Mouse (Mus musculus) thymus, postnatal 0 days (tissue): ENCODE data around the gene Sstr4. TPM values are rescaled to one million over a fixed set of nuclear protein-coding genes. Genes with fewer than 3 reads are reported as not detected.

ENCODE experiments used
- DNase-seq: peaks from one replicate; pipeline ENCODE4 v3.0.0-alpha.2; 2015; ENCODE audit warnings: low spot score
- polyA plus RNA-seq: library from polyadenylated mRNA; unstranded; fragments of >200 nt; fragmentation: Nextera tagmentation; extraction: Ambion mirVana; gene quantifications from 2 replicates; pipeline ENCODE4 v1.2.1, GENCODE M21; 2015

Gene Sstr4
- polyA plus RNA-seq, 1 experiment from 2014 or later, result not detected

DNA sequence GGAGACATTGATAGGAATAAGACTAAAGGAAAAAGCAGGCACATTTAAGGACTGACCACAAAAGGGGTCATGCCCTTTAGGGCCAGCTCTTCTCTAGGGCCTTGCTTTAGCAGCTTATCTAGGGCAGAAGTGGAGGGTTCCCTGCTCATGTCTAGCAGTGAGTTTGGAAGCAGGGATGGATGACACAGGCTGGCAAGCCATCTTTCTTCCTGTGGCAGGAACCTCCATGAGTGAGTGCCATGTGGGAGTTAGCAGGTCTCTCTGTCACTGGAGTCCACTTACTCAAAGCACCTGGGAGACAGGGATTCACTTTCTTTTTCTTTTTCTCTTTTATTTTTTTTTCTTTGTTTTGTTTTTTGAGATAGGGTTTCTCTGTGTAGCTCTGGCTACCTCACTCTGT is 1.3 kb upstream of the Sstr4 start:
- DNase-seq, result no peak

DNA sequence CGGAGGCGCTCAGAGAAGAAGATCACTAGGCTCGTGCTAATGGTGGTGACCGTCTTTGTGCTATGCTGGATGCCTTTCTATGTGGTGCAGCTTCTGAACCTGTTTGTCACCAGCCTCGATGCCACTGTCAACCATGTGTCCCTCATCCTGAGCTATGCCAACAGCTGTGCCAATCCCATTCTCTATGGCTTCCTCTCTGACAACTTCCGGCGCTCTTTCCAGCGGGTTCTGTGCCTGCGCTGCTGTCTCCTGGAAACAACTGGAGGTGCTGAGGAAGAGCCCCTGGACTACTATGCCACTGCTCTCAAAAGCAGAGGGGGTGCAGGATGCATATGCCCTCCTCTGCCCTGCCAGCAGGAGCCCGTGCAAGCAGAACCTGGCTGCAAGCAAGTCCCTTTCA is 1.1 kb downstream of the Sstr4 start:
- DNase-seq, result no peak

DNA sequence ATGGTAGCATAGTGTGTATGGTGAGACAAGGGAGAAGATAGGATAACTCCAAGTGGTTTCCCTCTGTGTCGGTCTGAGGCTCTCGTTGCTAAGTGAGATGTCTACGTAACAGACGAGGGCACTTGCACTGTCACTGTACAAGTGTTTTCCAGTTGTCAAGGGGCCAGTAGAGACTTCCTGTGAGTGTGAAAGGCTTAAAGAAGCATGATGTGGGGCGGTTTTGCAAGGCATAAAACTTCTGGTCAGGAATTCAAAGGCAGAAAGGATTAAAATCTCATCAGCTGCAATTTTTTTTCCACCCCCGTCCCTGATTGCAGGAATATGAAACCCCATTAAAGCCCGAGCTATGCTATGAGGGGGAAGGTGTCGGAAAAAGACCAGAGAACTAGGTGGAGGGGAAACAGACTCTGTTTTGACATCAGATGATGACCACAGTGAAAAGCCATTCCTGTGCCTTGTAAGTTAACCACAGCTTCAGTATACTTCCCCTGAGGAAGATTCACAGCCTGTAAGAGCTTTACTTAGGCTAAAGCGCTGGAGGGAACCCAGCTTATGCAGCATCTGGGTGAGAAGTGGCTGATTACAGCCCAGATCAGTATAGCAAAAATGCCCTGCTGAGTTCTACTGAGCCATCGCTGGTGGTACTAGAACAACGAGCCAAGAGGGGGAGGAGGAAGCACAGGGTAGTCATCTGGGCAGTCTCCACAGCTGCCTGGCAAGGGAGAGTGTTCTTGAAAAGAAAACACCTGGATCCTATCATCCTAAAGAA is 2.1 kb downstream of the Sstr4 start:
- DNase-seq, result no peak

DNA sequence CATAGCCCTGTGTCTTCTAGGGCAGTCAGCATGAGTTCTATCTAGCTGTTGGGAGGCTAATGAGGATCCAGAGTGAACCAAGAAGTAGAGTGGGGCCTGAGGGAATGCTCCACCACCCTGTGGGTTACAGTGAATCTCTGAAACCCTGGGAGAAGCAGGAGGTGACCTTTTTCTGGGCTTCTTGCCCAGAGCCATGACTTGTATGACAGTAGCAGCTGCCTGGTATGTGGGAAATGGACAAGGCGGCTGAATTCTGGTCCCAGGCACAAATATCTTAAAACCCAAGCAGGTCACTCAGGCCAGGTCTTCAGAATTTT is 2.6 kb downstream of the Sstr4 start:
- DNase-seq, result no peak

DNA sequence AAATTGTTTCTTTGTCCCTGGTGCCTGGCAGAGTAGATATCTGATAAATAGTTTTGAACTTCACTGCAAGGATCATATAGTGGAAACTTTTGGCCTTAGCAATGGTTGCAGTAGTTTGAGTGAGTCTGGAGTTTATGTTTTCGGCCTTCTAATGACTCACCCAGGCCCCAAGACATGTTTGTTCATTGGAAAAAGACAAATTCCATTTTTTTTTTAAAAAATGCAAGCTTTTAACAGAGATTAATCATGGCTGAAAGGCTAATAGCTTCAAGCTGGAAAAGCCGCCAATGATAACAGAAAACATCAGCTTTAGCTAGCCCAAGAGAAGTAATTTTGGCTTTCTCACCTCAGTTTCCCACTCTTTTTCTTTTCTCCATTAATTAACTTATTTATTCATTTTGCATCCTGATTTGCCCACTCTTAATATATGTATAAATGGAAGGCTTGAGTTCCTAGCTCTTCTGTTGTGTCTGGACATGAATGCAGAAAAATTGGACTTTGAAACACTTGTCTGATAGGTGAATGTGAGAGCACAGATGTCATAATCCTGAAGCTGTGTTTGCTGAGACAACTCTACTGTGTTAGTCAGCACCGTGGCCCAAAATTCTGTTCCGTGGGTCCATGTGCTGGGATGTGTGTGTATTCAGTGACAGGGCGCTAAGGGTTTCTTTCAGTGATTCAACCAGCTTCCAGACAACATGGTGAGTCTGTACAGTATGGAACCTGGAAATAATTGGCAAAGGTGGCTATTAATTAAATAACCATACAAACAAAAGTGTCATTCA is 3.9 kb downstream of the Sstr4 start:
- no peak for DNase-seq

DNA sequence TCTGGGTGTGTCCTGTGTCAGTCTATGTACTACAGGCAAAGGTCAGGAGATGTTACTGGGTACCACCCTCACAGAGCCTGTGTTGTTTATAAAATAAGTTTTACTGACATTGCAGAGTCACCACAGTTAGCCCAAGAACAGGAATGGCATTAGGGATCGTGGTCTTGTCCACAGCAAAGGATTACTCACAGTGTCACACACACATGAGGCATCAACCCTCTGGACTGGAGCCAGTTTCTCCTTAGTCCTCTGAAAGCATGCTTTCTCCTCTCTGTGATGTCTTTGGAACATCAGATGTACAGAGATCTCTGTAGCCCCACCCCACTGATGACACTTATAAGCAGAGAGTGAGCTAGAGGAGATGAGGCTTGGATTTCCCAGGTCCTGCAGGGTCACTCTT is 7.1 kb downstream of the Sstr4 start:
- no peak for DNase-seq

DNA sequence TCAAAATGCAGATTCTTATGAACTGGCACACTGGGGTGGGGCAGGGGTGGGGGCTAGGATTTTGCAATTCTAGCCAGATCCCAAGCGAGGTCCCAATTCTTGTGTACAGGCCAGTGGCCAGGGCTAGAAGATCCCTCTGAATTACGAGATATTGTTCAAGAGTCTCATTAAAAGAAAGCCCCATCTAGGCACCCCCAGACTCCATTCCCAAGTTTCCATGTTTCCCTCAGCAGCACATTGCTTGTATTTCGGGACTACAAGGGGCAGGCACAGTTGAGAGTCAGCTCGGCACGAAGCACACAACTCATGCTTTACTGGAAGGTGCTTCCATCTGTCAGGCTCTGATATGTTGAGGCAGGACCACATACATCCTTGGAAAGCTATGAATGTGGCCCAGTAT is 9.8 kb downstream of the Sstr4 start:
- DNase-seq, result no peak

DNA sequence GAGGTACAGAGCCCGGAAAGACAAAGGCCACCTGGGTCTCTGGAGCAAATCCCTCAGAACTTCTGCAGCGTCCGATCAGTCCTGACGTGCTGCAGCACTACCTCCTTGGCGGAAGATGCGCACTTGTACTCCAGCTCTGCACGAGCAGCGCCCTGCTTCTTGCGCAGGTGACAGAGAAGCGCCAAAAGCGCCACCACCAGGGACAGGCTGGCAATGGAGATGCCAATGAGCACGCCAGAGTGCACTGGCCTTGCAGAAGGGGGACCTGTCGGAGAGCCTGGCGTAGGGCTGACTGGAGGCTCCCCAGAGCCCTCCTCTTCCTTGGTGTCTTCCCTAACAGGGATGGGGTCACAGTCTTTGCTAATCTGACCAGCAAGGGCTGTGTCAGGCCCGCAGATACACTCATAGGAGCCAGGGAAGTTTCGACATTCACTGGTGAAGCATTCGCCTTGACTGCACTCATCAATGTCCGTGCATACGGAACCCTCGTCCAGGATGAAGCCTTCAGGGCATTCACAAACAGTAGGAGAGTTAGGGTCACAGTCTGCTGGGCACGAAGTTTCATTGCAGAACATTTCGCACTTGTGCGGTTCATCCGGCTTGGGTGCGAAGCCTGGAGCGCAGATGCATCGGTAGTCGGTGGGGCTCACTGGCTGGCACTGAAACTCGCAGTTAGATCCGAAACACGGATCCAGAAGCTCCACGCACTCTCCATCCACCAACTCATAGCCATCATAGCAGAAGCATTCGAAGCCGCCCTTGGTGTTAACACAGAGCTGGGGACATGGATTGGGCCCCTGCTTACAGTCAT is 11.2 kb downstream of the Sstr4 start:
- DNase-seq, result peak; percentile 70

DNA sequence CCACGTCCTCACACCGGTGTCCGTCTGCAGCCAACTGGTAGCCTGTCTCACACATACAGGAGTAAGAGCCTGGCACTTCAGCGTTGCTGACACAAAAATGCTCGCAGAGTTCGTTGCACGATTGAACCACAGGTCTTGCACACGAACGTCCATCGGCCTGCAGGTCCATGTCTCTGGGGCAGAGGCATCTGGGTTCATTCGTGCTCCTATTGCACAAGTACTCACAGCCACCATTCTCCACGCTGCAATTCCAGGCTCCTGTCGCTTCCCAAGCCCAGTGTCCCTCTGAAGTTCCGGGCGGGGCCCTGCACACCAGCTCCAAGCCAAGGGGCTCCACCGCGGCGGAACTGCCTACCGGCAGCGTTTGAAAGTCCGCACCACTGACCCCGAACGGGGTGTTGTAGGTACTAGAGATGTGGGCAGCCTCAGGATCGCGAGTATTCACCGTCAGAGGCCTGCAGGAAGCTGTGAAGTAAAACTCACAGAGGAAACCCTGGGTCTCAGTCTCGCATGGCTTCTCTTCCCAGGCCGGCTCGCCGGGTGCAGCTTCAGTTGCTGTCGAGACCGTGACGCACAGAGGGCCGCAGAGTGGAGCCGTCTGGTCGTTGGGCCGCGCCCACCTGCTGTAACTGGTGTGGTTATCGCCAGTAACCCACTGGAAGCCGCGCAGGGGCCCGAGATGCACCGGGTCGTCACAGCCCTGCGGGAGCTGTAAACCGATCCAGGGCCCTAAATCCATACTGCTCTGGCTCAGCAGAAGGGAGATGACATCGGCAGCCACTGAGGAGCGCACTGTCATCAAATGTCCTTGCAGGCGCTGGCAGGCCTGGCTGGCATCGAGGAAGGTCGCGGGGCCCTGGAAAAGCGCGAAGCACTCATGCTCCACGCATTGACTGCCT is 12.1 kb downstream of the Sstr4 start:
- peak; percentile 30 for DNase-seq

DNA sequence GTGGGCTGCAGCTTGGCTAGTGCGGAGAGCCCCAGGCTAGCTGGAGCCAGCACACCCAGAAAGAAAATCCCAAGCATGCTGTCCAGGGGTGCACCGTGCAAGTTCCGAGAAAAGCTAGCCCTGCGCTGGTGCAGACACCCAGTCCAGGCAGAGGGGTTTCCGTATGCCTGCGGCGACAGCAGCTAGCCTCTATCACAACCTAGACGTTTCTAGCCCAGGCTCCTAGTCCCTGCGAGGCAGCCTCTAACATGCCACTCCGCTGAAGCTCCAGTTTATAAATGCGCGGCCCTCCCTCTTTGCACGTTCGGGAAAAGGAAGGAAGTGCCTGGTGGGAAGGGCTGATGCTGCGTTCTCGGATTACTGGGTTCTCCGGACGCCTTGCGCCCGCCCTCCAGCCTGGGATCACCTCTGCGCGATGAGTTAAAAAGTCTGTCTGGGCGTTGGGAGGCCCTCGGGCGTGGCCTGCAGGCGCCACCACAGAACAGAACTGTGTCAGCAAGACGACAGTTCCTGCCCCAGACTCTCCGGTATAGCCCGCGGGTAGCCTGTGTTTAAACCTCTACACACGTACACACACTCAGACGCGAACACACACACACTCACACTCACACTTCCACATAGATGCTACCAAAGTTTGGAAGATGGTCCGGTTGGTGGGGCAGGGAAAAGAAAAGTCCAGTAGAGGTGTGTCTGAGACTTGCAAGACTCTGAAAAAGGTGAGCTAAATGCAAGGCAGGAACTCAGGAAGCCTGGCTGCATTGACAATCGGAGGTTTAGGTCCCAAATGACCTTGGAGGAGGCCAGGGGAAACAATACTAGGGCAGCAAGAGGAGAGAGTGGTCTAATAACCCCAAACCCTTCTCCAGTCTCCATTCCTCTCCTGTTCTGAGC is 13.0 kb downstream of the Sstr4 start, which contains the start of gene Thbd:
TSS of gene Thbd (minus strand) at position 319 of the 891 bp plus-strand sequence.
- peak; percentile 41 for DNase-seq

DNA sequence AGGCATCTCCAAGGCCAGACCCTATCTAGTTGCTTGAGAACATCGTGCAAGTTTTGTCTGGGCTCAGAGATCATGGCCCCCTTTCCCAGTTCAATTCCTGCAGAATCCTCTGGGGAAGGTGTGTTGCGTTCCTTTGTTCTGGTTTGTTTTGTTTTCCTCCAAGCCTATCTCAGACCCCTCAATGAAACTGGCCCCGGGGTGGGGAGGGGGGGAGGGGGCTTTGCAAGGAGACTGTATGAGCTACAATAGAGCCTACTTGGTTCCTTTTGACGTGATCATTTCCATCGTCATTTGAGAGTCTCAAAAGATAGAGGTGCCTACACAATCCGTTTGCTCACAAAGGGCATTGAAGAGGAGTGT is 13.6 kb downstream of the Sstr4 start:
- no peak for DNase-seq

DNA sequence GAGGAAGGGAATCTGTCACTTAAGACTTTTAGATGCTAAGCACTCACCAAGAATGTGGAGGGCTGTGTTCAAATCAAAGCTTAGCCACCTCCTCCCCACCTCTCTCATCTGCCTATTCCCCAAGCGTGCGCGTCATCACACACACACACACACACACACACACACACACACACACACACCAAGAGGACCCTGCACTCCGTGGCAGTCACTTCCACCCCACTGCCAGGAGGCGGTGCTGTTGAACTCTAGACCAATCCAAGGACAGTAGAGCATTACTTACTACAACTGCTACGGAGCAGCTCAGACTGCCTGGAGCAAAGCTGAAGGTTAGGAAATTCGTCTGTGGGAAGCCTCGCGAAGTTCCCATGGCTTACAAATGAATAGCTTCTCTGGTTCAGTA is 14.0 kb downstream of the Sstr4 start:
- DNase-seq, result peak; percentile 79

DNA sequence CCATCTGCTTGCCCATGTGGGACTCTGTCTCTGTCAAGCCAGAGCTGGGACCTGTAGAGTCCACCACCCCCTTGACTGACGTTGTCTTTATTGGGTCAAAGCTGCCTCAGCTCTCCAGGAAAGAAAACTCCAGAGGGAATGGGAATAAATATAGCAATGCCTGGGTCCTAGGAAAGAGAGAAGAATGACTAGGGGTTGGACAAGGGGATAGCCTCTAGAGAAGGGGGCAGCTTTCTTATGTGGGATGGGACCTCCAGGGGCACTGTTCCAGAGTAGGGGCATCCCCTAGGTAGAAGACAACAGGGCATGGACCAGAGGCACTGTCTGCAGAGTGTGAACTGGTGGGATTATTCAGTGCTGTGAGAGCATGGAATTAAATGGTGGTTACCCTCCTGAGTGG is 14.7 kb downstream of the Sstr4 start:
- no peak for DNase-seq

DNA sequence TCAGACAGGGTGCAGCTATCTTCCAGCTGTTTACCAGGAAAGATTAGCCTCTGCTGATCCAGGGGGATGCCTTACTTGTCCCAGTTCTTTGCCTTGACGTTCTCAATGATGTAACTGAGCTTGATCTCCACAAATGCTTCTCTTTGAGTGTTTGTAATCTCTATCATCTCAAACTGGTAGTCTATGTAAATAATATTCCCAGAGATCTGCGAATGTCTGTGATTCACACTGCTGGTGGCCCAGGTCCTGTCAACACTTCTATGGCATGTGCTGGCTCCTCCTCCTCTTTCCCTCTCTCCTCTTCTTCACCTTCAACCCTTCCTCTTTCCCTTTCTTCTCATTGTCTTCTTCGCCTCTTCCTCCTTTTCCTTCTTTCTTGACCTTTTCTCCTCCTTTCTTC is 24.0 kb downstream of the Sstr4 start:
- DNase-seq, result no peak

DNA sequence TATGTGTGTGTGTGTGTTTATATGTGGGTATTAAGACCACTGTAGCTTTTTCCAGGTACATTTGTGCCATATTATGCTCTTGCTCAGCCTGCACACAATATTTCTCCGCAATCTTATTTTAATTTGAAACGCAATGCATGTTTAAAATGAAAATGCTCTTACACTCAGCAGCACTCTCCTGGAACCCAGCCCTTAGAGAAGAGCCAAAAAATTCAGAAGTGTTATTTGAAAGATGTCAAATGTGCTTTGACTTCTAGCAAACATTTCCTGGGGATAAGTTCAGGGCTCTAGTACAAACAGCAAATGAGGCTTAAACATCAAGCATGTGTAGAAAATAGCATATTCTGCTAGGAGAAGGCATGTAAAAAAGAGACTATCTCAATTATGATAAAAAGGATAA is 24.6 kb downstream of the Sstr4 start:
- DNase-seq, result no peak

DNA sequence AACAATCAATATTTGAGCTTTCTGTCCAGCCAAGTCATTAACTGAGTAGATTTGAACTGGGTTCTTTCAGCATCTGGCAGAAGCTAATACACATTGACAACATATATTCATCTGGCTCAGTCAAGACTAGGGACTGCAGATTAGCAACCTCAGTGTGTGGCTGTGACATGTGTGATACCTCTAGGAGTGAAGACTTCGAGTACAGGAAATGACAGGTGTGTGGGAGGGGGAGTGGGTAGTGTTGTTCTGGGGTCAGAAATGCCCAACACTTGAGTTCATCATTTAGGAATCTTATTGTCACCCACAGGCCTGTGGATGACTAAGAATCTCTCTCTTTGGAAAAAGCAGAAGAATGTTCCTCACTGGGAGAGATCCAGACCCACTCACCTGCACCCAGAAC is 26.0 kb downstream of the Sstr4 start:
- DNase-seq, result no peak

DNA sequence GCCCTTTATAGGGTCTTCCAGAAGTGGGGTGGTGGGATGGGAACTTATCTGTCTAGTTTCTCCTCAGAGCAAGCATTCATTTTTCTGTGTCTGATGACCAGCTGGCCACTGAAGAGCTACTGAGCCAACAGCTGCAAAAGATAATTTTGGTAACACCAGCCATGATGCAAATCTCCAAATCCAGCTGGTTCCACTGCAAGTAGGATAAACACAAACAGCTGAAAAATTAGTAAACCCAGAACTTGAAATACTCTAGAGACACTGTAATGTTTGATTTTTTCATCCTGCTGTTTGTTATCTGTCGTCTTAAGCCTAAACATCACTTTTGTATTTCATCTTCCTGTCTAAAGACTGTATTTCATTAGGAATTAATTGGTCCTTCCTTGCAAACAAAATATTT is 26.6 kb downstream of the Sstr4 start:
- DNase-seq, result no peak

DNA sequence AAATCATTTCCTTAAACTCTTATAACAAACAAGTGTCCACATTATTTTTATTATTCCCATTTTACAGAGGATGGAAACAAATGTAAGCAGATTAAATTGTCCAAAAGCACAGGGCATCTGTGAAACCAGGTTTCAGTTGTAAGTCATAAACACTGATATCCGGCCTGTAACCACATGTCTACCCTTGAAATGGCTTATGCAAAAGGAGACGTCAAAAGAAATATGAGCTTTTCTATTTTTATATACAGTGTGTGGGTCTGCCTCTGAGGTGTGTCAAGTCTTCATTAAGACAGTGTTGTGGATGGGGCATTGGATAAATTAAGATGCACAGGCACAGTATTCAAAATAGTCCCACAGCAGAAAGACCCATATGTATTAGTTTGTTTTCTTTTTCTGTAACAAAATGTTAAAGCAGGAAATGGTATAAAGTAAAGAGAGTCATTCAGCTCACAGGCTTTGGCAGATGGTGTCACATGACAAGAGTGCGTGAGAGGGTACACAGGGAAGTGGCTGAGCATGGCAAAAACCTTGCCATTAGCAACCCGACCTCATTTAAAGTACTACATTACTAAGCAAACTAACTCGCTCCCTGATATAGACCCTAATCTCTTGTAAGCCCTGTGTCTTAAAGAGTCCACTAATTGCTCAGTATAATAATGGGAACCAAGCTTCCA is 30.7 kb downstream of the Sstr4 start:
- no peak for DNase-seq

DNA sequence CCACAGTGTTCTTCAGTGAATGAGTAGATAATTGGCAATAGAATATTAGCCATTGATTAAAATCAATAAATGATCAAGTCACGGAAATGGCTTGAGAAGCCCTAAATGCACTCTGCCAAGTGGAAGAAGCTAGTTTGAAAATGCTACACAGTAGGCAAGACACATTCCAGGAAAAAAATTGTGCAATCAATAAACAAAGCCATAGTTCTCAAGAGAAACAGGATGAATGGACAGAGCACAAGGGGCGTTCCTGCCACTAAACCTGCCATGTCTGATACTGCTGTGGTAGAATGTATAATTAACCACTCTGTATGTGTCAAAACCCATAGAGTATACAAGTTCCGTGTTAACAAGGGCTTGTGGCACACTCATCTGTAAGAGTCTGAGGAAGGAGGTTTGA is 32.4 kb downstream of the Sstr4 start:
- DNase-seq, result no peak

DNA sequence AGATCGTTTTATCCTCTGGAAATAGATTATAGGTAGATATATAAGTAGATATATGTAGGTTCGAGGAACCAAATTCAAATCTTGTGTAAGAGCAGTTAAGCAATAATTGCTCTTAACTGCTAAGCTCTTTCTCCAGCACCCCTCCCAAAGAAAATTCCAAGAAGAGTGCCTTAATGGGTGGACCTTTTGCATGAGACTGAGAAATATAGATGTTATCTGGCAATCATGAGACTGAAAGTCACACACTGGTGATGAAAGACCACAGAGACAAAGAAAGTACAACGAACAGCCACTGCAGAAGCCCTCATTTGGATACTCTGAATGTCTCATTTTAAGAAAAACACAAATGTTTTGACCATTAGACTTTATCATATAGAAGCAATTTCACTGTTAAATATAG is 33.4 kb downstream of the Sstr4 start:
- DNase-seq, result no peak
